Mouse (Mus musculus) cortical plate, adult 2 months (tissue): Measurements from ENCODE around the gene Smim4.

Experiments used
- CTCF ChIP-seq: fragments of 200-500 bp; IDR thresholded peaks from 2 replicates; pipeline ENCODE4 v1.5.1; 2011; ENCODE audit warnings: mild to moderate bottlenecking, control low read depth, low read length; ENCODE audit not compliant: insufficient read depth; ENCODE audit errors: extremely low read depth
- POLR2A ChIP-seq: fragments of 200-500 bp; IDR thresholded peaks from 2 replicates; pipeline ENCODE4 v1.6.1; 2011; ENCODE audit warnings: mild to moderate bottlenecking, low read length, control low read depth; ENCODE audit not compliant: insufficient read depth; ENCODE audit errors: extremely low read depth

DNA sequence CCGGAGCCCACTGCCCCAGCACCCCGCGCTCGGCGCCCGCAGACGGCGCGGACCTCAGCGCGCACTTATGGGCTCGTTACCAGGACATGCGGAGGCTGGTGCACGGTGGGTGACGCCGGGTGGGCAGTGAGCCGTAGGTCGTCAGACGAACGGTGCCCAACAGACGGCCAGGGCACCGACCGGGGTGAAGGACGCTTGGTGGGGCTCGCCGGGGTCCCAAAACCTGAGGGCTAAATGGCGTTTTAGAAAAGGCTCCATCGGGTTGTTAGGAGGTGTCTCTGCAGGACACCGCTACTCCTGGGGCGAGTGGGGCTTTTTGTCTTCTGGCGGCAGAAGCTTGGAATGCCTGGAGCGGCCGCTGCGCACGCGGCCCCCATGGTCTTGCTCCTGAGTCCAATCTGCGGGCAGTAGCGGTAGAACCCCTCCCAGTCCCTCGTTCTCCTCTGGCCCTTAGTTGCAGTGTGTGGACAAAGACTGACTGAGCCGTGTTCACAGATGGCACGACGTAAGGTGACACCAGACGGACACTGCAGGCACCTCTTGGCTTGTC is 2.6 kb upstream of the Smim4 start:
- TF ChIP-seq CTCF, result no peak
- no peak for TF ChIP-seq POLR2A
